Mouse (Mus musculus) ES-Bruce4 (cell line): ENCODE measurements around the gene Etv6.

Experiments used
- EP300 ChIP-seq: IDR thresholded peaks from 2 replicates; pipeline ENCODE4 v1.6.1; 2011; ENCODE audit warnings: low read depth, low read length; ENCODE audit not compliant: insufficient read depth
- POLR2A ChIP-seq: IDR thresholded peaks from one replicate; pipeline ENCODE4 v1.8.1; 2011; ENCODE audit warnings: low read length; ENCODE audit not compliant: insufficient read depth

DNA sequence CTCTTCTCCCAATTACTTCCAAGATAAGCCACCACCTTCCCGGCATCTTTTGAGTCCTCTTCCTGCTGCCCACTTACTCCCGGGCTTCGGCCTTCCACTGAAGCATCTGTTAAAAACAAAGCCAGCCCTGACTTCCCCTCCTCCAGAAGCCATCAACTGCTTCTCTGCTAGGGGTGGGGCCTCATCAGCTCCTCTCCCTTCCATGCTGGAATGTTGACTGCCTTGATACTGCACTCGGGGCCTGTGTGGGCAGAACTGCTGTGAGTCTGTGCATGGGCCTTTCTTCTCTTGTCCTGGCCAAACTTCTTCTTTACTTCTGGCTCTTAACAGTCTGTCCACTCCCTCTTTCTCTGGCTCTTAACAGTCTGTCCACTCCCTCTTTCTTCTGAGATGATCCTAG lies 83.6 kb downstream of the Etv6 start:
- no peak for TF ChIP-seq EP300
- TF ChIP-seq POLR2A: no peak
